Mouse (Mus musculus) heart, embryonic 10.5 days (tissue): ENCODE measurements around the gene 9530068E07Rik. TPM values are rescaled to one million over a fixed set of nuclear protein-coding genes. Genes with fewer than 3 reads are reported as not detected.

Experiments
- DNase-seq: peaks from one replicate; pipeline ENCODE4 v3.0.0-alpha.2; 2017; ENCODE audit warnings: low spot score
- H3K27ac ChIP-seq: fragments of 300-500 bp; sonication (generic); 2 replicates; pipeline ENCODE4 v1.5.1; 2016; ENCODE audit warnings: mild to moderate bottlenecking
- H3K27me3 ChIP-seq: fragments of 300-500 bp; sonication (generic); 2 replicates; pipeline ENCODE4 v1.6.1; 2016; ENCODE audit warnings: mild to moderate bottlenecking; ENCODE audit not compliant: poor library complexity, insufficient read depth, severe bottlenecking
- H3K36me3 ChIP-seq: fragments of 300-500 bp; sonication (generic); 2 replicates; pipeline ENCODE4 v1.6.1; 2016; ENCODE audit warnings: mild to moderate bottlenecking, moderate library complexity
- H3K4me1 ChIP-seq: fragments of 300-500 bp; sonication (generic); 2 replicates; pipeline ENCODE4 v1.6.1; 2016; ENCODE audit warnings: mild to moderate bottlenecking
- H3K4me3 ChIP-seq: fragments of 300-500 bp; sonication (generic); 2 replicates; pipeline ENCODE4 v1.5.1; 2016; ENCODE audit warnings: mild to moderate bottlenecking, moderate library complexity
- H3K9me3 ChIP-seq: fragments of 300-500 bp; sonication (generic); 2 replicates; pipeline ENCODE4 v1.6.1; 2016; ENCODE audit warnings: mild to moderate bottlenecking, moderate library complexity
- WGBS: fragments of 180-500 bp; shearing (Covaris S2); methylation state at CpG from one replicate; pipeline ENCODE4 v1.1.7; 2016; 5-methylcytosine and 5-hydroxymethylcytosine counted together
- polyA plus RNA-seq: library from polyadenylated mRNA; unstranded; fragments of >200 nt; fragmentation: Nextera tagmentation; extraction: Ambion mirVana; gene quantifications from 2 replicates; pipeline ENCODE4 v1.2.1, GENCODE M21; 2016

The 9530068E07Rik gene
- polyA plus RNA-seq, 1 experiment from 2014 or later, result 201 TPM

DNA sequence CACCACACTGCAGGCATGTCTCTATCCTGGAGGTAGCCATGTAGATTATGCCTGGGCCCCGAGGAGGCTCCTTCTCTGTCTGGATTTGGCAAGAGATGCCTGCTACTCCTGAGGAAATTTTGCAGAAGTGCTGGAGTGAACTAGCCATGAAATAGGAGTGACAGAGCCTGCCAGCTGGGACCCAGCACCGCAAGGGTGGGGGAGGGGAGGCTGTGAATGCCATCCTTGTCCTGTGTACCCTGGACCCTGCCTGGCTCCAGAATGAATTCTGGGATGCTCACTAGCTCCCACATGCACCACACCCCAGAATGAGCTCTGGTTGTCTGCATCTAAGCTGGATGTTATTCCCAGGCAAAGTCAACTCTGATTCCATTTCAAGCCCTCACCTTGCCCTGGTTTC lies 44.9 kb downstream of the 9530068E07Rik start:
- DNase-seq, result no peak
- no peaks in the 10 kb centered on the region for H3K36me3 ChIP-seq
- no peak overlapping the region for H3K4me3 ChIP-seq
- no peaks in the 10 kb centered on the region for H3K9me3 ChIP-seq
- H3K27me3 ChIP-seq, result peaks cover 14% of the 10 kb centered on the region; the same call in 1 of the 2 replicates
- no peak overlapping the region for H3K27ac ChIP-seq
- WGBS, result 85% methylated on average over 2 of the region's 2 CpGs
- H3K4me1 ChIP-seq, result peaks cover 12% of the 10 kb centered on the region

DNA sequence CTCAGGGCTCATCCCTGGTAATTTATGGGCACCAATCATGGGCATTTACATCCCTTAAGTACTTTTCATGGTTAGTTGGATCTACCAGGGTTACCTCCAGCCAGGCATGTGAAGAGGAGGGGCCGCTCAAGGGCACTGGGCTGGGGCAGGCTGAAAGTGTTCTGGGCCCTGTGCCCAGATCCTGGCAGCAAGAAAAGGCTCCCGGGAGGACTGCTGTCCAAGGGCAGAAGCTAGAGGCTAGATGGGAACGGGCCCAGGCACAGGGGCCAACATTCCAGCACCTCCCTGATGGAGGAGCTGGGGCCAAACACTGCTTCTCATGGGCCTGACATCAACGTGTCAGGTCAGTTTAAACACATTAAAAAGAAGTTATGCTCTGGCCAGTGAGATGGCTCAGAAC lies 51.0 kb downstream of the 9530068E07Rik start:
- no peaks in the 10 kb centered on the region for H3K9me3 ChIP-seq
- no peaks in the 10 kb centered on the region for H3K27me3 ChIP-seq
- no peak overlapping the region for H3K4me3 ChIP-seq
- no peak for DNase-seq
- no peak overlapping the region for H3K27ac ChIP-seq
- no peaks in the 10 kb centered on the region for H3K36me3 ChIP-seq
- WGBS, result 58% methylated on average over 4 of the region's 4 CpGs
- 0 out of 2 replicates have a peak, but pooled peaks cover 5% of the 10 kb centered on the region for H3K4me1 ChIP-seq

DNA sequence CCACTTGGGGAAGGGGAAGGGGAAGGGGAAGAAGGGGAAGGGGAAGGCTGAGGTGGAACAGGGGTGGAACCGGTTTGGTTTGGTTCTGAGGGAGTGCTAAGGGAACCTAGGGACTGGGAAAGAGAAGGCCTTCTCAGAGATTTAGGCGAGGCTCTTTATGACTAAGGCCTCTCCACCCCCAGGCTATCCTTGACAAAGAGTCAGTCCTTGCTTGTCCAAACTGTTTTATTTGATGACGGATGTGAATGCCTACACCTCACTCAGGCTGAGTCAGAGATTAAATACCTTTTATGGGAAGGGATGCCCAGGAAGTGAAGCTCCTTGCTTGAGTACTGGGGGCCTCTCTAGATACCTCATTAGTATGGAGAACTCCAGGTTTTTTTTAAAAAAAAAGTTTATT lies 52.8 kb downstream of the 9530068E07Rik start:
- H3K27me3 ChIP-seq, result no peaks in the 10 kb centered on the region
- H3K4me3 ChIP-seq, result no peak overlapping the region
- WGBS, result 62% methylated on average over 3 of the region's 3 CpGs
- no peaks in the 10 kb centered on the region for H3K9me3 ChIP-seq
- DNase-seq, result no peak
- 0 out of 2 replicates have a peak, but pooled peaks cover 5% of the 10 kb centered on the region for H3K4me1 ChIP-seq
- no peaks in the 10 kb centered on the region for H3K36me3 ChIP-seq
- H3K27ac ChIP-seq, result no peak overlapping the region

DNA sequence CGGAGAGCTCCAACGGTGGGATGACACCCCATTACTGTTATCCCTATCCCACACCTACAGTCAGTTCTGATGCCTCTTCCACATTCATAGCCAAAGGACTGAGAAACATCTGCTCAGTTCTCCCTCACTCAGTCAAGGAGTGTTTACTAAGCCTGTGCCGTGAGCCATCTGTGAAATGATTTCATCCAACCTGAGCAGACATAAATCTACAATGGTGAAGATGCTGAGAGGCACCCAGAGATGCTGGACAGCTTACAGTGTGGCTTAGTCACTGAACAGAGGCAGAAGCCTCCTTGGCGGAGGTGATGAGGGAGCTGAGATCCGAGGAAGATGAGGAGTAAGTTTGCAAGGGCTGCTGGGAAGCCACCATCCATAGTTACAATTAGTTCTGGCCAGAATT lies 62.1 kb downstream of the 9530068E07Rik start:
- Histone ChIP-seq H3K4me3 (no peak overlapping the region), H3K27me3 (peaks cover 6% of the 10 kb centered on the region; the same call in 1 of the 2 replicates), H3K36me3 (no peaks in the 10 kb centered on the region), H3K4me1 (no peaks in the 10 kb centered on the region), H3K9me3 (no peaks in the 10 kb centered on the region), H3K27ac (no peak overlapping the region)
- 86% methylated on average over 5 of the region's 5 CpGs for WGBS
- DNase-seq, result no peak

Other genes starting within 250 kb of the 9530068E07Rik start
- not detected in 2 replicates for gene Olfr1371, start 182.4 kb upstream of the 9530068E07Rik start, polyA plus RNA-seq
- gene Skp1a, start 164.4 kb upstream of the 9530068E07Rik start, polyA plus RNA-seq, result 516 and 546 TPM in 2 replicates
- 7.6 and 11.5 TPM in 2 replicates for gene Tcf7, start 113.4 kb upstream of the 9530068E07Rik start, polyA plus RNA-seq
- 304 and 442 TPM in 2 replicates for gene Vdac1, start 35.6 kb upstream of the 9530068E07Rik start, polyA plus RNA-seq